Mouse (Mus musculus): ENCODE data around the gene Hexb. TPM values are rescaled to one million over a fixed set of nuclear protein-coding genes. Genes with fewer than 3 reads are reported as not detected.

The Hexb gene
- polyA plus RNA-seq, 1 experiment: 3.7 TPM

- Histone ChIP-seq H3K4me3 (ENCODE audit: control insufficient read depth, low read depth, low read length) (no peak overlapping the region), H3K27me3 (ENCODE audit: control insufficient read depth, insufficient read depth, low read length) (no peaks in the 10 kb centered on the region), H3K27ac (ENCODE audit: control insufficient read depth, insufficient read depth, low read depth, low read length) (no peak overlapping the region), H3K4me1 (ENCODE audit: control insufficient read depth, insufficient read depth, low read length) (no peaks in the 10 kb centered on the region), H3K36me3 (ENCODE audit: control insufficient read depth, insufficient read depth, low read length) (no peaks in the 10 kb centered on the region)
- TF ChIP-seq POLR2A (IDR thresholded peaks at IDR 0.05; ENCODE audit: control insufficient read depth, low read depth, low read length): no peak
- no peak for TF ChIP-seq CTCF (IDR thresholded peaks at IDR 0.05; ENCODE audit: control insufficient read depth, insufficient read depth, insufficient replicate concordance, low read depth, low read length)
Observed at GRCm38 (mm10) chr13:97207472-97208111, 9.4 kb upstream of the Hexb start.

GRCm38 (mm10) chr13:97206046-97206445, 7.9 kb upstream of the Hexb start:
- TF ChIP-seq POLR2A (IDR thresholded peaks at IDR 0.05; ENCODE audit: control insufficient read depth, low read depth, low read length): no peak
- no peak for TF ChIP-seq CTCF (IDR thresholded peaks at IDR 0.05; ENCODE audit: control insufficient read depth, insufficient read depth, insufficient replicate concordance, low read depth, low read length)
- Histone ChIP-seq H3K27ac (ENCODE audit: control insufficient read depth, insufficient read depth, low read depth, low read length) (no peak overlapping the region), H3K4me3 (ENCODE audit: control insufficient read depth, low read depth, low read length) (no peak overlapping the region), H3K36me3 (ENCODE audit: control insufficient read depth, insufficient read depth, low read length) (no peaks in the 10 kb centered on the region), H3K4me1 (ENCODE audit: control insufficient read depth, insufficient read depth, low read length) (no peaks in the 10 kb centered on the region), H3K27me3 (ENCODE audit: control insufficient read depth, insufficient read depth, low read length) (no peaks in the 10 kb centered on the region)

- H3K4me3 ChIP-seq (ENCODE audit: control insufficient read depth, low read depth, low read length): peak overlapping the region; percentile 28
- H3K4me1 ChIP-seq (ENCODE audit: control insufficient read depth, insufficient read depth, low read length): no peaks in the 10 kb centered on the region
- no peaks in the 10 kb centered on the region for H3K36me3 ChIP-seq (ENCODE audit: control insufficient read depth, insufficient read depth, low read length)
- TF ChIP-seq POLR2A (IDR thresholded peaks at IDR 0.05; ENCODE audit: control insufficient read depth, low read depth, low read length) (no peak), CTCF (IDR thresholded peaks at IDR 0.05; ENCODE audit: control insufficient read depth, insufficient read depth, insufficient replicate concordance, low read depth, low read length) (no peak)
- no peaks in the 10 kb centered on the region for H3K27me3 ChIP-seq (ENCODE audit: control insufficient read depth, insufficient read depth, low read length)
- H3K27ac ChIP-seq (ENCODE audit: control insufficient read depth, insufficient read depth, low read depth, low read length): no peak overlapping the region
Observed at GRCm38 (mm10) chr13:97205052-97205701, 7.0 kb upstream of the Hexb start.

- Histone ChIP-seq H3K36me3 (ENCODE audit: control insufficient read depth, insufficient read depth, low read length) (no peaks in the 10 kb centered on the region), H3K4me3 (ENCODE audit: control insufficient read depth, low read depth, low read length) (no peak overlapping the region), H3K4me1 (ENCODE audit: control insufficient read depth, insufficient read depth, low read length) (peaks cover 5% of the 10 kb centered on the region), H3K27ac (ENCODE audit: control insufficient read depth, insufficient read depth, low read depth, low read length) (no peak overlapping the region), H3K27me3 (ENCODE audit: control insufficient read depth, insufficient read depth, low read length) (no peaks in the 10 kb centered on the region)
- TF ChIP-seq POLR2A (IDR thresholded peaks at IDR 0.05; ENCODE audit: control insufficient read depth, low read depth, low read length): no peak
- no peak for TF ChIP-seq CTCF (IDR thresholded peaks at IDR 0.05; ENCODE audit: control insufficient read depth, insufficient read depth, insufficient replicate concordance, low read depth, low read length)
Observed at GRCm38 (mm10) chr13:97201896-97202295, 3.7 kb upstream of the Hexb start.

- Histone ChIP-seq H3K4me1 (ENCODE audit: control insufficient read depth, insufficient read depth, low read length) (peaks cover 5% of the 10 kb centered on the region), H3K36me3 (ENCODE audit: control insufficient read depth, insufficient read depth, low read length) (no peaks in the 10 kb centered on the region), H3K27me3 (ENCODE audit: control insufficient read depth, insufficient read depth, low read length) (no peaks in the 10 kb centered on the region), H3K4me3 (ENCODE audit: control insufficient read depth, low read depth, low read length) (no peak overlapping the region), H3K27ac (ENCODE audit: control insufficient read depth, insufficient read depth, low read depth, low read length) (no peak overlapping the region)
- TF ChIP-seq CTCF (IDR thresholded peaks at IDR 0.05; ENCODE audit: control insufficient read depth, insufficient read depth, insufficient replicate concordance, low read depth, low read length) (no peak), POLR2A (IDR thresholded peaks at IDR 0.05; ENCODE audit: control insufficient read depth, low read depth, low read length) (no peak)
Observed at GRCm38 (mm10) chr13:97201076-97201475, 2.9 kb upstream of the Hexb start.

- H3K4me1 ChIP-seq (ENCODE audit: control insufficient read depth, insufficient read depth, low read length): peaks cover 5% of the 10 kb centered on the region
- H3K4me3 ChIP-seq (ENCODE audit: control insufficient read depth, low read depth, low read length): no peak overlapping the region
- H3K27ac ChIP-seq (ENCODE audit: control insufficient read depth, insufficient read depth, low read depth, low read length): no peak overlapping the region
- no peaks in the 10 kb centered on the region for H3K36me3 ChIP-seq (ENCODE audit: control insufficient read depth, insufficient read depth, low read length)
- TF ChIP-seq CTCF (IDR thresholded peaks at IDR 0.05; ENCODE audit: control insufficient read depth, insufficient read depth, insufficient replicate concordance, low read depth, low read length) (no peak), POLR2A (IDR thresholded peaks at IDR 0.05; ENCODE audit: control insufficient read depth, low read depth, low read length) (no peak)
- H3K27me3 ChIP-seq (ENCODE audit: control insufficient read depth, insufficient read depth, low read length): no peaks in the 10 kb centered on the region
Observed at GRCm38 (mm10) chr13:97199123-97199522, 966 bp upstream of the Hexb start.

- TF ChIP-seq POLR2A (IDR thresholded peaks at IDR 0.05; ENCODE audit: control insufficient read depth, low read depth, low read length) (no peak), CTCF (IDR thresholded peaks at IDR 0.05; ENCODE audit: control insufficient read depth, insufficient read depth, insufficient replicate concordance, low read depth, low read length) (no peak)
- Histone ChIP-seq H3K4me1 (ENCODE audit: control insufficient read depth, insufficient read depth, low read length) (peaks cover 5% of the 10 kb centered on the region), H3K4me3 (ENCODE audit: control insufficient read depth, low read depth, low read length) (no peak overlapping the region), H3K27ac (ENCODE audit: control insufficient read depth, insufficient read depth, low read depth, low read length) (no peak overlapping the region), H3K36me3 (ENCODE audit: control insufficient read depth, insufficient read depth, low read length) (no peaks in the 10 kb centered on the region), H3K27me3 (ENCODE audit: control insufficient read depth, insufficient read depth, low read length) (no peaks in the 10 kb centered on the region)
Observed at GRCm38 (mm10) chr13:97196925-97197218, 1.3 kb downstream of the Hexb start.
